Mouse (Mus musculus) megakaryocyte, embryonic 14.5 days (primary cell): ENCODE measurements around the gene Dnah11.

Experiments used
- FLI1 ChIP-seq: IDR thresholded peaks from 2 replicates; pipeline ENCODE4 v1.6.1; 2012; ENCODE audit warnings: low read length, inconsistent platforms, mixed read lengths
- GATA1 ChIP-seq: IDR thresholded peaks from 3 replicates; pipeline ENCODE4 v1.6.1; 2012; ENCODE audit warnings: mixed read lengths, low read length, inconsistent platforms, borderline replicate concordance

DNA sequence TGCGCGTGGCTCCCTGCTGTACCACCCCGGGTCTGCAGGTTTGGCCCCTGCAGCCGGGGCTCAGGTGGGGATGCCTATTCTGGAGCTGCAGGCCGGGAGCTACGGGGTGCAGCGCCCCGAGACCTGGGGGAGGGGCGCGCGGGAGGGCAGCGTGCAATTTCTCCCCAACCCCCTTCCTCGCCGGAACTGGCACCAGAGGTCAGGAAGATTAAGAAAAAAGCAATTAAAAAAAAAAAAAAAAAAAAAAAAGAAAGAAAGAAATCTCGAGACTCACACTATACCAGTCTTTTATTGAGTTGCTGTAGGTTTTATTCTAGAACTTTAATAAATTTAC is 354.8 kb downstream of the Dnah11 start:
- TF ChIP-seq FLI1 (no peak), GATA1 (no peak)
